Mouse (Mus musculus): ENCODE data around the gene Skil. TPM values are rescaled to one million over a fixed set of nuclear protein-coding genes. Genes with fewer than 3 reads are reported as not detected.

The Skil gene
- total RNA-seq, 2 experiments from 2014 or later = 9.6 to 10.5 TPM

DNA sequence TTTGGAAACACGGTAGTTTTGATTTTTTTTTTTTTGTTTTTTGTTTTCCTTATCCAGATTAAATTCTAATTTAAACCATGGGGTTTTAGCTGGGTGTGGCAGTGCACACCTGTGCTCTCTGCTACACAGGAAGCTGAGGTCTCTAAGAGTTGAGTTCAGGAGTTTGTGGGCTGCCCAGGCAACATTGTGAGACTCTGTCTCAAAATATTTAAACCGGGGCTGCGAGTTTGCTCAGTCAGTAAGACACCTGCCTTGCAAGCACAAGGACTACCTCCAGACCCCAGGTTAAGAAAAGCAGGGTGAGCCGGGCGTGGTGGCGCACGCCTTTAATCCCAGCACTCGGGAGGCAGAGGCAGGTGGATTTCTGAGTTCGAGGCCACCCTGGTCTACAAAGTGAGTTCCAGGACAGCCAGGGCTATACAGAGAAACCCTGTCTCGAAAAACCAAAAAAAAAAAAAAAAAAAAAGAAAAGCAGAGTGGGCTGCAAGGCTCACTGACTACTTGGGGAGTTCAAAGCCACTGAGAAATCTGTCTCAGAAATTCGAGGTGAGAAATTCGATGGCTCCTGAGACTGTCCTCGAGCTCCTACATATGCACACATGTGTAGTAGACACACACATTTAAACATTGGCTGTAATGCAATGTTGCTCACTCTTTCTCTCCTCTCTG is 11.9 kb upstream of the Skil start:
- intact Hi-C loops (cut with DNase I) = no loop called here
- no peak for DNase-seq

DNA sequence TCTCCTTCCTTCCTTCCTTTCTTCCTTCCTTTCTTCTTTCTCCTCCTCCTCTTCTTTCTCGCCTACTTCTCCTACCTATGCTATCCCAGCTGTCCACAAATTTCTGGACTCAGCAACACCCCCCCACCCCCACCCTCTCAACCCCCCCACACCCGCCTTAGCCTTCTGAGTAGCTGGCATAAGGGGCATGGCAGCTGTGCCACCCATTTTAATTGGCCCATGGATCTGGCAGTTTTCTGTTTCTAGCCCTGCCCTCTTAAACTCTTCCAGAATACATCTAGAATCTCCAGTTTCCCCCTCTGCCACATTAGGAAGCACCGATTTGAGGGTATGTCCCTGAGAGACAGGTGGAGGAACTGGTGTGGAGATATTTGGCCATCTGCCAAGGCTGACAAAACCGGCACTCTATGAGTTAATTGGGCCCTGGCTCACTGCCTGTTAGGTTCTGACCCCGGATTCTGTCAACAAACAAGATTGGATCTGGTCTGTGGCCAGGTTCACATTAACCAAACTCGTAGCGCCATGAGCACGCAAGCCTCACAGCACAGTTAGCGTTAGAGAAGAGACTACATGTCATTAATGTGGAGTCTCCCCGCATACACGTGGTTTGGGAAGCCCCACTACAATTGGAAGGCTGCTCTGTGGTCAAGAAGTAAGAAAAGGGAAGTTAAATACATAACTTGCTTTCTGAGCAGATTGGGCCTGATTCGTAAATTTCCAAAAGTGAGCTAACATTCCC is 11.2 kb upstream of the Skil start:
- DNase-seq = peak in 1 of 2 experiments; percentile 17
- intact Hi-C loops (cut with DNase I) = no loop called here

DNA sequence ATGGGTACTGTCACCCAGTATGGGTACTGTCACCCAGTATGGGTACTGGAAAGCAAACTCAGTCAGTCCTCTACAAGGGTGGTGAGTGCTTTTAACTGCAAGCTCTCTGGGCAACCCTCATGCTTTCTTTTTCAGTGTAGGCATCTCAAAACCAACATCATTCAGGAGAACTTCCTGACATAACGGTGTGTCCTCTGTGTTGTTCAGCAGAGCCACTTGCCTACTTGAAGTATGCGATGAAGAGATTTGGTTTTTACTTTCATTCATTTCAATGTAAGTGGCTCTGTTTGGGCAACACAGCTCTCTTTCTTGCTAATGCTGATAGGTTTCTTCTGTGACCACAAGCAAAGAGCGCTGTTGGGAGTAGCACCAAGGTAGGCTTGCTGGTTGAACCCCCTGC is 9.9 kb upstream of the Skil start:
- intact Hi-C loops (cut with DNase I) = no loop called here
- no peak for DNase-seq

DNA sequence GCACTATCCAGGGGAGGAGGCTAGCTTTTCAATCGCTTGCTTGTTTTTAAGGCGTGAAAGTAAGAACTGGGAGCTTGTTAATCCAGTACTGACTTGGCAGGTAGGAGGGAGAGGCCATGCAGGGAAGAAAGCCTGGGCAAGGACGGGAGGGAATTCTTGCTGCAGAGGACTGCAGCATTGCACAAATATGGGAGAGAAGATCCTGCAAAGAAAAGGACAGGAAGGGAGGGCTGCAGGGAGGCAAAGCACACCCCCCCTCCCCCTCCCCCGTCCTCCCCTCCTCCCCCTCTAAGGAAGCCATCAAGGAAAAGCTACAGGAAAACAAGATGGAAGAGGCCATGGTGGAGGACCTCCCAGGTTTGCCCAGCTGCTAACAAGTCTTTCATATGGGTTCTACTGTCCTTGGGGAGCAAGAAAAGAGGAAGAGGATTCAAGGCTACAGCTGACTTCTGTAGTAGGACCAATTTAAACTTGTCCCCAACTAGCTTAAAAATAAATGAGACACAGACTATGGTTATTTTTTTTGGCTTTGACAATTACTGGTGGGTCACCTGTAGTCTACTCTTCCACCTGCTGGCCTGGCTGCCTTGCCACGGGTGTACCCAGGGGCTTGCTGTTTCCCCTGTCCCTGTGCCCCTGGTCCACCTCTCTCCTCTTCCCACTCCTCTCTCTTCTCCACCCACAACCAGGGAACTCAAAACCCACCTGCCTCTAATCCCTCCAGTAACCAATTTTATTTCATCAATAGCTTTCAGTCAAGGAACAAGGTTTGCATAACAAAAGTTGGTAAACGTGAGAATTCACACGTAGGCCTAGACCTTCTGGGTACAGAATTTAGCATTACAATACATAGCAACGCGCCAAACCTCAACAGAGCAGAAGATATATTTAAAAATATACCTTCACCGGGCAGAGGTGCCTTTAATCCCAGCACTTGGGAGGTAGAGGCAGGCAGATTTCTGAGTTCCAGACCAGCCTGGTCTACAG is 5.8 kb upstream of the Skil start:
- no peak for DNase-seq
- intact Hi-C loops (cut with DNase I) = no loop called here

DNA sequence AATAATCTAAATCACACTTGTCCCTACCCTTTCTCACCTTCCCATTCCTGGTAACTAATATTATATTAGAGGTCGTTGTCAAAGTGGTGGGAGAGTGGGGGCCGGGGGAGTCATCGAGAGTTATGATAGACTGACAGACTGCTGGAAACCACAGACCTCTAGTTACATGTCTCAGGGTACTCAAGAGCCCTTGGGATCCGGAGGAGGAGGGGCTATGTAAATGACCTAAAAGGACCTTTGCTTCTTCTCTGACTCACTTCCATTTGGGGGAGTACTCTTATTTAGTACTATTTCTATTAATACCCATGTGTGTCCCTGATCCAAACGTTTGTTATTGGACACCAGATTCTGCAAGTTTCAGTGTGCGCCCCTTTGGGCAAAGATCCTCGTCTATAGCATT is 4.9 kb upstream of the Skil start:
- intact Hi-C loops (cut with DNase I) = loop anchor here (5.0 kb wide), 2 partner anchors 33 to 47 kb away; no protein-coding TSS in a partner anchor
- no peak for DNase-seq

DNA sequence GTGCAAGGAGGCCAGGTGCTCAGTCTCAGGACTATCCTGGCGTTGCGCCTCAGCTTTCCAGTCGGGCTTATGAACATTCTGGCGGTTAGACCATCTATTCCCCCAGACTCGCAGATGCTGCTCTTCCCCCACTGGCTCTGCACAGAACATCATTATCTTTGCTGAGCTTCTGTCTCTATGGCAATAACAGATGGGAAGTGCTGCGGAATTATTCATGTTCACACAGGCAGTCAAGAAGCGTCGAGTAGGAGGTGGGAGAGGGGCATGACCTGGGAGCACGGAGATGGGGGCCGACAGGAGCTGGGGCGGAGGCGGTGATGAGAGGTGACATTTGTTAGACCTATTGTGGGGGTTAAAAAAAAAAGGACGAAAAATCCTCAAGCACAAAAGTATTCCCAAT is 1.7 kb upstream of the Skil start:
- intact Hi-C loops (cut with DNase I) = loop anchor here (5.0 kb wide), 2 partner anchors 36 to 44 kb away; no protein-coding TSS in a partner anchor
- DNase-seq = no peak

DNA sequence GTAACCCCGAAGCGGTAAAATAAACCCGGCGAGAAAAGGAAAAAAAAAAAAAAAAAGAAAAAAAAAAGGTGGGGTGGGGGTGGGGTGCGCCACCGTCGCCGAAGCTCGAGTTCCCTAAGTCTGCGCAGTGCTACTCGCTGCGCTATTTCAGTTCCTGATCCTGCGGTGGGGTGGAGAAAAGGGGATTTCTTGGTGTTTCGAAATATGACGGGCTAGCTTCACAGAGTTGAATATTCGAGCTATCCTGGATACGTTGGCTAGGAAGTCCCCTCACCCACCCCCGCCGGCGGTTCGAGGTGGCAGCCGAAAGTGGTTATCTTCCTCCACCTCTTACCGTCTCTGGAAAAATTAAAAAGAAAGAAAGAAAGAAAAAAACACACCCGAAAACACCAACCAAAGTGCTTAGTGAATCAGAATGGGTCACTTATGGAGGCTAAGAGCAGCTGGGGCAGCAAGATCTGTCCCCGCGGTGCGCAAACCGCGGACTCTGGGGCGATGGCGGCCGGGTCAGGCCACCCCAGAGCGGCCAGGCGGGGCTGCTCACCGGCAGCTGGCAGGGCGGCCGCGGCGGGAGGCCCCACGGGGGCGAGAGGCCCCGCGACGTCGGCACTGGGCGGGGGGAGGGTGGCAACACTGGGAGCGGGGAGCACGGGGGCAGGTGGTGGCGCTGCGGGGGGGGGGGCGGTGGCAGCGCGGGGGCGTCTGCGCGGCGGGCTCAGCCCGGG is 1.1 kb upstream of the Skil start:
- intact Hi-C loops (cut with DNase I) = loop anchor here (5.0 kb wide), 2 partner anchors 36 to 44 kb away; no protein-coding TSS in a partner anchor
- DNase-seq = peak; percentile 58 to 60

DNA sequence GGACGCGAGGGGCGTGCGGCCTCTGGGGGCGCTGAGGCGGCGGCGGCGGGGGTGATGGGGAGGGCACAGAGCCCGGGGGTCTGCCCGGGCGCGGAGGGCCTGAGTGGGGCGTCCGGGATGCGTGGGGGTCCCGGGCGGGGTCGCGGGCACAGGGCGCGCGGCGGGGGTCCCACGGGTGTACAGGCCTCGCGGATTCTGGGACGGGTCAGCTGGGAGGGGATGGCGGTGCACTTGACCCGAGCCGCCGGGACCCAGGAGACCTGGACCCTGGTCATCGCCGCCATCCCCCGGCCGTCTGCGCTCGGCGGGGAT is 277 bp downstream of the Skil start:
- no peak for DNase-seq
- intact Hi-C loops (cut with DNase I) = no loop called here

DNA sequence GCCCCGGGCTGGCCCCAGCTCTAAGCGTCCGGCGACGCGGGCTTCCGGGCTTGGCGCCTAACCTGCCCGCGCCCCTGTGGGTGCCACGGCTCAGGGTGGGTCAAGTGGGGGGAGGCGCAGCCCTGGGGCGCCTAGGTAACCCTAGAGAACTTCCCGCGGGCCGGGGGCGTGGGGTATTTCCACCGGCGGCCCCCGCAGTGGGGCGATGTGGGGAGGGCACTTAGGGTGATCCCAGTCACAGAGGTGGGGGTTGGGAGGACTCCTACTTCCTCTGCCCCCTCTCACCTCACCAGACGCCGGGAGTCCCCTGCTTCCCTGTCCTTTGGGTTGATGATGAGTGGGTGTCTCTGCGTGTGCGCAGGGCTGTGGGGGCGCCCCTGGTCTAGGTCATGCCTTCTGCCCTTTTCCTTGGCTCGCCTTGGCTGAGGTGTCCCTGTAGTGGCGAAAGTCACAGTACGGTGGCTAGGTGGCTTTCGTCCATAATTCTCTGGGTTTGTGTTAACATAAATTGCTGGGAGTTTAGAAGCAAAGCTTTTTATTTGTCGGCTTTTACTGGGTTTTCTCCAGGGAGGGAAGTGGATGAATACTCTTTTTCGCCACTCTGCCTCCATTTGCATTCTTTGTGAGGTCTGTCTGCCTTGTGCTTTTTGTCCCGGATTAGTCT is 765 bp downstream of the Skil start:
- intact Hi-C loops (cut with DNase I) = no loop called here
- peak; percentile 19 to 50 for DNase-seq

DNA sequence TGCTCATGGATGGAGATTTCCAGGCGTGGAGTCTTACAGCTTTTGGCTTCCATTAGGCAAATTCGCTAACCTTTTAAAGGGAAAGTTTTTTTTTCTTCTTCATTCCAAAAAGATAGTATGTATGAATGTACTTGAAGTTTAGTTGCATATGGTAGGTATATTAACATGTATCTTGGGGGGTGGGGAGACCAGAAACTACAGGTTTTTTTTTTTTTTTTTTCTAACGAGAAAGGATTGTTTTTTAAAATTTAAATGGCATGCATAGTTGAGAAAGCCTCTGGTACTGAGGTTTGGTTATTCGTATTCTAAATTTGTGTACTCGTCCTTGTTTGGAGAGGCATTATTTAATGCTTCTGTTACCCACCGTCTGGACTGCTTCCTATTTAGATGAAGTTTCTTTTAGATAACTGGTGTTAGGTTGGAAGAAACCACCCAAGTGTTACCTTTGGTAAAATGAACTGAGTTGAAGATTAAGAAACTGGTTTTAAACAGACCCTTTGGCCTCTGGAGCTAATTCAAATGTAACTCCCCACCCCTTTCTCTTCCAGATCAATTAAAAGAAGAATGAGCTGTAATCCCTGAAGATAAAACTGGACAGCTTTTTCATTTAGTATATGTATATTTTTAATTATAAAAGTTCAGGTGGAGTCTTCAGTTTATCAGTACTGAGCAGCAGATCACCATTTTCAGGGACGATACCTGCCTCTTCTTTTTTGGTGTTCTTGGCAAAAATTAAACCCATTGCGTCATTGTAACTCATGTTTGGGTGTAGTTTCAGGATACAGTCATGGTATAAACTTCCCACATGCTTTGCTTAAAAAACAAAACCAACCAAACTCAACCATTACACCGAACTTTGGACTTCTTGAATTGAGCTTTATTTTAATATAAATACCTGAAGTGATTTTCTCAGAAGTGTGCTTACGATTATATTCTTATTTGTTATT is 1.6 kb downstream of the Skil start:
- no peak for DNase-seq
- intact Hi-C loops (cut with DNase I) = no loop called here

DNA sequence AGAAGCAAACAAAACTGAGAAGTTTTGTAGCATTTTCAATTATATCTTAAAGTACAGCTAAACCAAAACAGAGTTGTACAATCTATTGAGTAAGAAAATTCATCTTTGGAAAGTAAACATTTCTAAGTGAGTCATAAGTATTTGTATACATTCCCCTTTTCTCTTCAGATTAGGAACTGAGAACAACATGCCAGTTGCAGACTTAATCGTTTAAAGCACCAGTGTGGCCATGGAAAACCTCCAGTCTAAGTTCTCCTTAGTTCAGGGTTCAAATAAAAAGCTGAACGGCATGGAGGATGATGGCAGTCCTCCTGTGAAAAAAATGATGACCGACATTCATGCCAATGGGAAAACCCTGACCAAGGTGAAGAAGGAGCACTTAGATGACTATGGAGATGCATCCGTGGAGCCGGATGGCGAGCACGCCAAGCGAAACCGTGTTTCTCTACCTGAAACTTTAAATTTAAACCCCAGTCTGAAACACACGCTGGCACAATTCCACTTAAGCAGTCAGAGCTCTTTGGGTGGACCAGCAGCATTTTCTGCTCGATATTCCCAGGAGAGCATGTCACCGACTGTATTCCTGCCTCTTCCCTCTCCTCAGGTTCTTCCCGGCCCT is 2.4 kb downstream of the Skil start:
- no peak for DNase-seq
- intact Hi-C loops (cut with DNase I) = no loop called here

DNA sequence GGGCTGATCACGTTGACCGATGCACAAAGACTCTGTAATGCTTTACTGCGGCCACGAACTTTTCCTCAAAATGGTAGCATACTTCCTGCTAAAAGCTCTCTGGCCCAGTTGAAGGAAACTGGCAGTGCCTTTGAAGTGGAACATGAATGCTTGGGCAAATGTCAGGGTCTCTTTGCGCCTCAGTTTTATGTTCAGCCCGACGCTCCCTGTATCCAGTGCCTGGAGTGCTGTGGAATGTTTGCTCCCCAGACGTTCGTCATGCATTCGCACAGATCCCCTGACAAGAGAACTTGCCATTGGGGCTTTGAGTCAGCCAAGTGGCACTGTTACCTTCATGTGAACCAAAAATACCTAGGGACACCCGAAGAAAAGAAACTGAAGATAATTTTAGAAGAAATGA is 3.1 kb downstream of the Skil start:
- no peak for DNase-seq
- intact Hi-C loops (cut with DNase I) = no loop called here

DNA sequence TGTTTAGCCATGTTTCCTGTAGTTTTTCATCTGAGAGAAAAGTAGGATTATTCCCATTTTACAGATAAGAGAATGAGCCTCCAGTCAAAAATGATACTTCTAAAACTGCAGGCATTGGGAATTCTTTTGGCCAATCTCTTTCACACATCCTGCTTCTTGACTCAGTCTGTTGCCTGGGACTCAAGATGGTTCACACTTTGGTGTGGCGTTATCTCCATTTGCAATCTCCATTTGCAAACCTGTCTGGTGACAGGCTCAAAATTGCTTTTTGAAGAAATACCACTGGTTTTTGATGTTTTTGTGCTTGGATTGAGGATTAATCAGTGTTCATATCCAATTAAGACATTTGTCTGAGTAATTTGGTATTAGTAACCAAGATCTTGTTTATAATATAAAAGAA is 3.7 kb downstream of the Skil start:
- DNase-seq = no peak
- intact Hi-C loops (cut with DNase I) = no loop called here

DNA sequence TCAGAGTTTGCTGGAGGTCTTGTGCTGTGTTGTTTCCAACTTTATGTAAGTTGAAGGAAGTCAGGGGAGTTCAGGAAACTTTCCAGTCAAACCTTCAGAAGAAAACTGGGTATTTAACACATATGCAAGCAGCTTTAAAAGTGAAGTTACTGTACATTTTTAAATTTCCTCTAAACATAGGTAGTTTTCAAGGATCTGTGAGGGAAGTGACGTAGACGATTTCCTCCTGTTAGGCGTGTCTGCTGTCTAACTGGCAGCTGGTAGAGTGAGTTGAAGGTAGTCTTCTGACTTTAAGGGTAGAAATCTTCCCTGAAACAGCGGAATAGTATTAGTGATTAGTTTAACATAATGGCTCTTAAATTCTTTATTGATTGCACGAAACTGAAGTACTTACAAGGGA is 5.2 kb downstream of the Skil start:
- intact Hi-C loops (cut with DNase I) = no loop called here

DNA sequence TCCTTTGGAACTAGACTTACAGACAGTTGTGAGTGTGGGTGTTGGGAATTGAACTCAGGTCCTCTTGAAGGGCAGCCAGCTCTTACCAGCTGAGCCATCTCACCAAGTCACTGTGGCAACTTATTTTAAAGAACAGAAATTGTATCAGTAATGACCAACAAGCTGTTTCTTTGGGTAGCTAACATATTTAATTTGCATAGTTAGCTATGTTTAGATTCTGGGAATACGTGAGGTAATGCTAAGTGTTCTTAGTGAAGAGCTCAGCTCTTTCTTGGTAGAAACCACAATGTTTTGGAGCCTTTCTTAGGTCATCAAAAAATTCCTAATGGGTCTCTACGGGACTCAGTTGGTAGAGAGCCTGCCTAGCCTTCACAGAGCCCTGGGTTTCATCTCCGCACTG is 5.9 kb downstream of the Skil start:
- intact Hi-C loops (cut with DNase I) = no loop called here
- DNase-seq = no peak

More for the DNA sequence above, 5.2 kb downstream of the Skil start:
- no peak for DNase-seq

DNA sequence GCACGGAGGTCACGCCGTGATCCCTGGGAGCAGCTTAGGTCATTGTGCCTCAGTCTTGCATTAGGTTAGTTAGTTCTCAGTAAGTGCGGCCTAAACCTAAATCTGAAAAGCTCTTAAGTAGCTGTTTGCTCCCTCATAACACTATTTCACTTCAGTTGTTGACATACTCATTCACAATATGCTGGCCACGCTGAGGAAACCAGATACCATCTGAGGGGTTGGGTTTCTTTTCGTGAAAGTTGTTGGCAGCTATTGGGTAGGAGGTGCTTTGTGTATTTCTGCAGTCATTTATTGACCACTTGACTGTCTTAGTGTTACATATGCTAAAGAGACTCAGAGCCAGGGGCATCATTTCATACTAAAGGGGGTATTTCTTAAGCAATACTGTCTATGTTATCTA is 10.1 kb downstream of the Skil start:
- no peak for DNase-seq

DNA sequence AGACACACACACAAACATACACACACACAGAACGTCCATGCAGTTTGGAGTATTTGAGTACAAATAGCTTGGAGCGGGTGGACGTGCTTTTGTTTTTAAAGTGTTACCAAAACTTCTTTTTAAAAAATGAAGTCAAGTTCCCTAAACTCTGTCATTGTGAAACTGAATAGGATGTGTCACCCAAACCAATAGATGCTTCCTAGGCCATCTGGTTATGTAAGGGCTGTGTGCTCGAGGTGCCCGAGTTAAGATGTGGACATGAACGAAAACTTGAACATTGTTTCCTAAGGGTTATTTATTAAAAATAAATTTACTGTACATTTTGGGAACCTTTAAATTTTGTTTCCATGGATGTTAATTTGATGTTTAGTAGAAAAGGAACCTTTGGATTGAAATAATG is 11.7 kb downstream of the Skil start:
- intact Hi-C loops (cut with DNase I) = no loop called here
- DNase-seq = no peak

More for the DNA sequence above, 10.1 kb downstream of the Skil start:
- intact Hi-C loops (cut with DNase I) = no loop called here

DNA sequence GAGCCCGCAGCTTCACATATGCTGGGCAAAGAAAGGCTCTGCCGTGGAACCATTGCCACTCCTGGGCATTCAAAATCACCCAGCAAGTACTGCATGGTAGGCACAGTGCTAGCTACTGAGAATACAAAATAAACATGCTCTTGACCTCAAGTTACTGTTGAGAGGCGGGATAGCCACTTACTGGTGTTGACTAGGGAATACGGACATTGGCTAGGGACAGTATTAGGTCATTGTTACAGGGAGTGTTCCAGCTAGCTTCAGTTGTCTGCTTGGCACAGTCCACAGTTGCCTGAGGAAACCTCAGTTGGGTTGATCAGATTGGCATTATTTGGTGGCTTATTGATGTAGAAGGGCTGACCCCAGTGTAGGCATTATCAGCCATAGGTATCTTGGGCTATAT is 12.8 kb downstream of the Skil start:
- DNase-seq = no peak
- intact Hi-C loops (cut with DNase I) = no loop called here

Measured in gastrocnemius, postnatal 36 days (tissue).